Mouse (Mus musculus) midbrain, embryonic 13.5 days (tissue): ENCODE results near the gene Gm10226. TPM values are rescaled to one million over a fixed set of nuclear protein-coding genes. Genes with fewer than 3 reads are reported as not detected.
"Not testable (repeated sequence)": the region's sequence is repeated elsewhere in the genome, so short reads cannot be mapped to it uniquely, and the experiment has no call there.

Experiments used
- ATAC-seq: fragments of 200-750 bp; cut with Nextera tagmentation; 2 replicates; pipeline ENCODE4 v1.8.0; 2017; ENCODE audit warnings: mild to moderate bottlenecking, moderate TSS enrichment, moderate library complexity
- H3K27ac ChIP-seq: fragments of 300-500 bp; sonication (generic); 2 replicates; pipeline ENCODE4 v1.5.1; 2015; ENCODE audit warnings: inconsistent platforms, mild to moderate bottlenecking, moderate library complexity
- H3K27me3 ChIP-seq: fragments of 300-500 bp; sonication (generic); 2 replicates; pipeline ENCODE4 v1.6.1; 2015; ENCODE audit warnings: mild to moderate bottlenecking, inconsistent platforms
- H3K36me3 ChIP-seq: fragments of 300-500 bp; sonication (generic); 2 replicates; pipeline ENCODE4 v1.6.1; 2015; ENCODE audit warnings: mild to moderate bottlenecking, inconsistent platforms
- H3K4me1 ChIP-seq: fragments of 300-500 bp; sonication (generic); replicated peaks from 2 replicates; pipeline ENCODE4 v1.6.1; 2015; ENCODE audit warnings: inconsistent platforms
- H3K4me2 ChIP-seq: fragments of 300-500 bp; sonication (generic); replicated peaks from 2 replicates; pipeline ENCODE4 v1.6.1; 2015; ENCODE audit warnings: moderate library complexity, mild to moderate bottlenecking, inconsistent platforms
- H3K4me3 ChIP-seq: fragments of 300-500 bp; sonication (generic); replicated peaks from 2 replicates; pipeline ENCODE4 v1.5.1; 2015; ENCODE audit warnings: mild to moderate bottlenecking, inconsistent platforms
- H3K9ac ChIP-seq: fragments of 300-500 bp; sonication (generic); replicated peaks from 2 replicates; pipeline ENCODE4 v1.6.1; 2015; ENCODE audit warnings: mild to moderate bottlenecking, inconsistent platforms
- H3K9me3 ChIP-seq: fragments of 300-500 bp; sonication (generic); 2 replicates; pipeline ENCODE4 v1.6.1; 2016; ENCODE audit warnings: mild to moderate bottlenecking, inconsistent platforms
- WGBS: fragments of 180-500 bp; shearing (Covaris S2); methylation state at CpG from one replicate; pipeline ENCODE4 v1.1.7; 2015; 5-methylcytosine and 5-hydroxymethylcytosine counted together
- polyA plus RNA-seq: library from polyadenylated mRNA; unstranded; fragments of >200 nt; fragmentation: Nextera tagmentation; extraction: Ambion mirVana; gene quantifications from 2 replicates; pipeline ENCODE4 v1.2.1, GENCODE M21; 2015

The Gm10226 gene
- polyA plus RNA-seq: 18.5 and 23.8 TPM in 2 replicates

DNA sequence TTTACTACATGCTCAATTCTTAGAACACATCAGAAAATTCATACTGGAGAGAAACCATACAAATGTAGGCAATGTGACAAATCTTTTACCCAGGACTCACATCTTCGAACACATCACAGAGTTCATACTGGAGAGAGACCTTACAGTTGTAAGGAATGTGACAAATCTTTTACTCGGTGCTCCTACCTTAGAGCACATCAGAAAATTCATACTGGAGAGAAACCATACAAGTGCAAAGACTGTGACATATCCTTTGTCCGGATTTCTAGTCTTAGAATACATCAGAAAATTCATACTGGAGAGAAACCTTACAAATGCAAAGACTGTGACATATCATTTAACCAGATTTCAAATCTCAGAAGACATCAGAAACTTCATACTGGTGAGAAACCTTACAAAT, at the start of gene Gm10226:
Gm10226 (plus strand) TSS at position 301 of the 400 bp plus-strand sequence.
- H3K27me3 ChIP-seq: no peaks in the 10 kb centered on the region
- 96% methylated on average over 3 of the region's 3 CpGs for WGBS
- no peaks in the 10 kb centered on the region for H3K9me3 ChIP-seq
- no peak for ATAC-seq
- H3K4me1 ChIP-seq: no peaks in the 10 kb centered on the region
- H3K4me3 ChIP-seq: no peak within 1 kb of the TSS
- no peak within 1 kb of the TSS for H3K4me2 ChIP-seq
- no peak within 1 kb of the TSS for H3K9ac ChIP-seq
- no peak within 1 kb of the TSS for H3K27ac ChIP-seq
- peaks cover 45% of the 10 kb centered on the region for H3K36me3 ChIP-seq

DNA sequence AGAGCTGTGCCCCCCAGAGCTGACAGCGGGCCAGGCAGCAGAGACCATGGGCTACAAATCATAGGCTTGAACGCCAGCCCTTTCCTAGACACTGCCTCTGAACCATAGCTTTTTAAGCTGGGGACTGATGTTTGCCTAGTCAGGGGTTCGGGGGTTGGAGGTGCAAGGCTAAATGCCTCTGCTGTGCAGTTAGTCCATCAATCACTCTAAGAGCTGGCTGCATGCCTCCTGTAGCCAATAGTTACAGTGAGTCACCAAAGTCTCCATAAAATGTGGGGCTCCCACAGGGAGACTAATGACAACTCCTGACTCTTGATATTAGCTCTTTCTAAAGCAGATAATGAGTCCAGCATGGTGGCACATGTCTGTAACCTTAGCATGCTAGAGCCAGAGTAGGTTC, 42.9 kb upstream of the Gm10226 start:
- Histone ChIP-seq H3K4me3 (no peak overlapping the region), H3K4me1 (peaks cover 3% of the 10 kb centered on the region; the same call in 1 of the 2 replicates), H3K9ac (no peak overlapping the region), H3K9me3 (0 out of 2 replicates have a peak, but pooled peaks cover 4% of the 10 kb centered on the region), H3K36me3 (no peaks in the 10 kb centered on the region), H3K27ac (no peak overlapping the region), H3K4me2 (no peak overlapping the region), H3K27me3 (no peaks in the 10 kb centered on the region)
- no peak for ATAC-seq
- WGBS: 85% methylated on average over 3 of the region's 3 CpGs

DNA sequence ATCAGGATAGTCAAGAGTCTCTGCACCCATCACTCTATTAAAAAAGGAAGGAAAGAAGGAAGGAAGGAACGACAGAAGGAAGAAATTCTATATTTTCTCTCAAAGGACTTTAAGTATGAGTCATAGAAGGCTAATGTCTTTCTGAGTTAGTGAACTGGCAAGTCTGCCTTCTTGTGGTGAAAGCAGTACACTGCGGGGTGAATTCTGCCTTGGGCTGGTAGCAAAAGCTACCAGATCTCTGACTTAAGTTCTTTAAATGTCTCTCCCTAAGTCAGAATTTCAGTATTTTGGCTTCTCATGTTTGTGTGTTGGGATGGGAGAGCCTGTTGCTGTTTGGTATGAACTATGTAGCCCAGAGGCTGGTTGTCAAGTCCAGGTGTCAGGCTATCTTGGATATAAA, 41.7 kb upstream of the Gm10226 start:
- WGBS: 30% methylated on average over 2 of the region's 2 CpGs
- no peaks in the 10 kb centered on the region for H3K36me3 ChIP-seq
- peak overlapping the region; percentile 51 for H3K4me3 ChIP-seq
- H3K27ac ChIP-seq: peak overlapping the region; percentile 78
- peak; percentile 38; the same call in 1 of the 2 replicates for ATAC-seq
- peaks cover 3% of the 10 kb centered on the region; the same call in 1 of the 2 replicates for H3K4me1 ChIP-seq
- H3K9ac ChIP-seq: peak overlapping the region; percentile 59; the same call in 1 of the 2 replicates
- no peaks in the 10 kb centered on the region for H3K27me3 ChIP-seq
- 0 out of 2 replicates have a peak, but pooled peaks cover 4% of the 10 kb centered on the region for H3K9me3 ChIP-seq
- peak overlapping the region; percentile 57 for H3K4me2 ChIP-seq

DNA sequence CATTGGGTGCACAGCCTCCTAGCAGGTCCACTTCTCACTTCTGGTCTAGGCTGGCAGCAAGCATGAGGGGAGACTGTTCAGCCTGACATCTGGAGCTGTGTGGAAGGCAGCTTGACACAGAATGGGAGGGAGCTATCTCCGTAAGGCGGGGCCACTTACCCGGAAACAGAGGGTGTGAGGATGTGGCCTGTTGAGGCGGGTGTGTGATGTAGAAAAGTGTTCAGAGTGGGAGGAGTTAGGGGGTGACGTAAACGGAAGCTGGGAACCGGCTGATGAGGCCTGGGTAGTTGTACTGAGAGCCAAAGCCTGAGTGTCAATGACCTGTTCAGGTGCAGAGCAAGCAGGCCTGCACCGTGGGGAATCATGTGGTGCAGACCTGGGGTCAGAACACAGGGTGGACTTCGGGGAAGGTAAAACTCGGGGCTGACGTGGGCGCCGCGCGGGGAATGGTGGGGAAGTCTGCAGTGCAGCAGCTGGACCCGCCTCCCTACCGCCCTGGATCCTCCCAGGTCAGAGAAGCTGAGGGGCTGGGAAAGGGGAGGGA, 41.2 kb upstream of the Gm10226 start, which contains the start of gene Zfp983:
Zfp983 (plus strand) TSS at position 261 of the 544 bp plus-strand sequence.
- not testable (repeated sequence) for H3K9me3 ChIP-seq, H3K27me3 ChIP-seq, H3K36me3 ChIP-seq, H3K4me1 ChIP-seq
- H3K27ac ChIP-seq: peak within 1 kb of the TSS; percentile 78
- H3K4me2 ChIP-seq: peak within 1 kb of the TSS; percentile 57
- H3K4me3 ChIP-seq: peak within 1 kb of the TSS; percentile 51
- H3K9ac ChIP-seq: peak within 1 kb of the TSS; percentile 59
- 1% methylated on average over 17 of the region's 17 CpGs for WGBS
- ATAC-seq: peak; percentile 100

DNA sequence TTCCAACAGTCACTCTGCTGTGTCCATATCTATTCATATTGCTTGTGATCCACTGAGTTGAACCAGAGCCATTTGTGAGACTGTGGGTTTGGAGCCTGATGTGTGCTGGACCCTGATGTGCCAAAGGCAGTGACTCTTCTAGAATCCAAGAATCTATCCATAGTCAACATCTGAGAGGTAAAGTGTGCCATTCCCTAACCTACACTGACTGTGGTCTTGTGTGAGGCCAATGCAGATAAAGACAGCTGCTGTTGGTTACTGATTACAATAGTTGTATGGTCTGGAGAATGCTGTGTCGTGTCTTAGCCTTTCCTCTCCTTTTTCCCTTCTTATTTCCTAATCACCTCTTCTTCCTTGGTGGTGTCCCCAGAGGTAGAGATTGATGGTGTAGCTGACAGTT, 12.8 kb upstream of the Gm10226 start:
- not testable (repeated sequence) for H3K27ac ChIP-seq, H3K27me3 ChIP-seq, H3K9ac ChIP-seq, H3K36me3 ChIP-seq, ATAC-seq, H3K4me3 ChIP-seq, H3K4me2 ChIP-seq, H3K9me3 ChIP-seq
- WGBS: 24% methylated on average over 1 of the region's 1 CpGs
- H3K4me1 ChIP-seq: peaks cover 11% of the 10 kb centered on the region

DNA sequence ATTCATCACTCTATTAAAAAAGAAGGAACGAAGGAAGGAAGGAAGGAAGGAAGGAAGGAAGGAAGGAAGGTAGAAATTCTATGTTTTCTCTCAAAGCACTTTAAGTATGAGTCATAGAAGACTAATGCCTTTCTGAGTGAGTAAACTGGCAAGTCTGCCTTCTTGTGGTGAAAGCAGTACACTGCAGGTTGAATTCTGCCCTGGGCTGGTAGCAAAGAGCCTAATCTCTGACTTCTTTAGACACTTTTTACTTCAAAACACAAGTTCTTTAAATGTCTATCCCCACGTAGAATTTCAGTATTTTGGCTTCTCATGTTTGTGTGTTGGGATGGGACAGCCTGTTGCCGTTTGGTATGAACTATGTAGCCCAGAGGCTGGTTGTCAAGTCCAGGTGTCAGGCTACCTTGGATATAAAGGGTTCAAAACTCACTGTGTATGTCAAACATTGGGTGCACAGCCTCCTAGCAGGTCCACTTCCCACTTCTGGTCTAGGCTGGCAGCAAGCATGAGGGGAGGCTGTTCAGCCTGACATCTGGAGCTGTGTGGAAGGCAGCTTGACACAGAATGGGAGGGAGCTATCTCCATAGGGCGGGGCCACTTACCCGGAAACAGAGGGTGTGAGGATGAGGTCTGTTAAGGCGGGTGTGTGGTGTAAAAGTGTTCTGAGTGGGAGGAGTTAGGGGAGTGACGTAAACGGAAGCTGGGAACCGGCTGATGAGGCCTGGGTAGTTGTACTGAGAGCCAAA, 12.2 kb upstream of the Gm10226 start:
- peaks cover under 1% of the 10 kb centered on the region; the same call in 1 of the 2 replicates for H3K36me3 ChIP-seq
- WGBS: 5% methylated on average over 9 of the region's 9 CpGs
- peak overlapping the region; percentile 61 for H3K9ac ChIP-seq
- no peaks in the 10 kb centered on the region for H3K9me3 ChIP-seq
- H3K4me1 ChIP-seq: peaks cover 11% of the 10 kb centered on the region
- ATAC-seq: peak; percentile 100
- peak overlapping the region; percentile 52 for H3K4me2 ChIP-seq
- peak overlapping the region; percentile 48 for H3K4me3 ChIP-seq
- no peaks in the 10 kb centered on the region for H3K27me3 ChIP-seq
- H3K27ac ChIP-seq: peak overlapping the region; percentile 56

DNA sequence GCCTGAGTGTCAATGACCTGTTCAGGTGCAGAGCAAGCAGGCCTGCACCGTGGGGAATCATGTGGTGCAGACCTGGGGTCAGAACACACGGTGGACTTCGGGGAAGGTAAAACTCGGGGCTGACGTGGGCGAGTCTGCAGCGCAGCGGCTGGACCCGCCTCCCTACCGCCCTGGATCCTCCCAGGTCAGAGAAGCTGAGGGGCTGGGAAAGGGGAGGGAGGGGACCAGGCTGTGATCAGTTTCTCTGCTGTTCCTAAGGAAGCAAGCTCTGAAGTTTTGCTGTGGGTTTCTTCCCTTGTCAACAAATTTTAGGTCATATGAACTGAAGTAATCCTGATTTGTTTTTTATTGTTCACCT, 11.7 kb upstream of the Gm10226 start:
- Histone ChIP-seq H3K4me3 (peak overlapping the region; percentile 48), H3K27ac (0 out of 2 replicates have a peak overlapping the region, but pooled peaks have one; percentile 56), H3K4me1 (peaks cover 11% of the 10 kb centered on the region), H3K4me2 (peak overlapping the region; percentile 52), H3K9ac (peak overlapping the region; percentile 61)
- H3K9me3 ChIP-seq, H3K36me3 ChIP-seq, H3K27me3 ChIP-seq: not testable (repeated sequence)
- ATAC-seq: peak; percentile 93
- WGBS: under 1% methylated on average over 10 of the region's 10 CpGs

DNA sequence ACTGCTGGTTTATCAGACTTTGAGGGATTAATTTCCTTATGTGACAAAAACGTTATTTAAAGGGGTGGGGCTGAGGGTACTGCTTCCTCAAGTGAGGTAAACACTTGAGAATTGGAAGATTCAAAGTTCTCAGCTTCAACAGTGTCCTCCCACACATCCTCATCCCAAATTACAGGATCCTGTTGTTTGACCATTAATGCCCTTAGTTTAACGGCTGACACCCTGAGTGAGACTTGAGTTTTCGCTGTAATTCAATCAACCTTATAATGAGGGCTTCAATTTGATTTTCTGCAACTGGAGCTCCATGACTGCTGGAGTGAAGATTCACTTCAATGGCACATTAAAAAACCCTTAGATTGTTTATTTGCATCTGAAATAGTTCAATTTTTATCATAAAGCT, 1.7 kb downstream of the Gm10226 start:
- no peaks in the 10 kb centered on the region for H3K4me1 ChIP-seq
- H3K4me2 ChIP-seq: no peak overlapping the region
- H3K27me3 ChIP-seq: no peaks in the 10 kb centered on the region
- H3K9ac ChIP-seq: no peak overlapping the region
- no peak overlapping the region for H3K4me3 ChIP-seq
- WGBS: 84% methylated on average over 3 of the region's 3 CpGs
- ATAC-seq: no peak
- no peaks in the 10 kb centered on the region for H3K9me3 ChIP-seq
- peaks cover 42% of the 10 kb centered on the region for H3K36me3 ChIP-seq
- H3K27ac ChIP-seq: no peak overlapping the region

DNA sequence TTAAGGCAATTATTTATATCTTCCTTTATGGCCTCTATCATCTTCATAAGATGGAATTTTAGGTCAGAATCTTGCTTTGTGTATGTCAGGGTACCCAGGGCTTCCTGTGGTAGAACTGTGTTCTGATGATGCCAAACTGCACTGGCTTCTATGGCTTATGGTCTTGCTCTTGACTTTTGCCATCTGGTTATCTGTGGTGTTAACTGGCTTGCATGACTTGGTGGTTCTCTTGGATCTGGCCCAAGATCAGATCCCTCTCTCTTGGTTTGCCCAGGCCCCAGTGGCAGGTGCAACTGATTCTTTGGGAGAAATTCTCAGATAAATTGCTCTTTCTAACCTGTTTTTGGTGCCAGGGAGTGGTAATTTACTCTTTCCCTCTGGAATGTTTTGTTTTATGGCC, 4.4 kb downstream of the Gm10226 start:
- no peaks in the 10 kb centered on the region for H3K9me3 ChIP-seq
- H3K4me1 ChIP-seq: no peaks in the 10 kb centered on the region
- no peak overlapping the region for H3K9ac ChIP-seq
- H3K27me3 ChIP-seq: no peaks in the 10 kb centered on the region
- no peak overlapping the region for H3K4me3 ChIP-seq
- no peak for ATAC-seq
- peaks cover 21% of the 10 kb centered on the region for H3K36me3 ChIP-seq
- H3K4me2 ChIP-seq: no peak overlapping the region
- H3K27ac ChIP-seq: no peak overlapping the region

DNA sequence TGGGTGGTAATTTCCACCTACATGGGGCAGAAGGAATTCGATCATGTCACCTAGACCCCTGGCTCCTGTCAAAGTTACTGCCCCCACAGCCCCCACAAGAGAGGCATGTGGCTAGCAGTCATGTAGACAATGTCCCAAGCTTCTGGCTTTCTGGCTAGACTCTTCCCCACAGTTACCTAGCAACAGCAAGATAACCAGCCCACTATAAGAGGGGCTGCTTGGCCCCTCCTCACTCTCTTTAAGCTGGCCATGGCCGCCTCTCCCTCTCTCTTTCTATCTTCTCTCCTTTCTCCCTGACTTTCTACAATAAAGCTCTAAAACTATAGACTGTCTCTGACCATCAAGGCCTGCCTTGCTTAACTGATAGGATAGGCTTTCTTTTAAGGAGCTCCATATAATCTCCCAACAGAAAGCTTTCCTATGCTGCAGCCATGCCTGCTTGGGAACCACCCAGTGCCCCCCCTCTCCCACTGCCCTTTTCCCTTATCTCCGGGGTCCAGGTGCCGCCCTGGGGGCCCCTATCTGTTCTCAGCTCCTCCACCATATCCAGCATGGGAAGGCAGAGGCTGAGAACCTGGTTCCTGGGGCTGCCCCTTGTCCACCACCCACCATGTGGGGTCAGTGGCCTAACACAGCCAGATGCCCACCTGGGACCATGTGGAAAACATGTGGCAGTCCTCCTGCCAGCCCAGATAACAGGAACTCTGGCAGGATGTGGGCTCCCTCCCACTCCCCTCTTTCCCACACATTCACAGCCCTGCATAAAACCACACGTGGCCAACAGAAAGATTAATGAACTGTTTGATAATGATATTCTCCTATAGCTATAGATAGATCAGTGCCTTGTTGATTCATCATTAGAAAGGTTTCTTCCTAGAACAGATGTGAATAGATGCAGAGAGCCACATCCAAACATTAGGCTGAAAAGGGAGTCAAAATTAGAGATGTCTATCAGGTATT, 10.9 kb downstream of the Gm10226 start:
- Histone ChIP-seq H3K9ac (no peak overlapping the region), H3K4me2 (no peak overlapping the region), H3K27ac (no peak overlapping the region), H3K4me1 (0 out of 2 replicates have a peak, but pooled peaks cover 4% of the 10 kb centered on the region), H3K36me3 (no peaks in the 10 kb centered on the region), H3K9me3 (no peaks in the 10 kb centered on the region), H3K4me3 (no peak overlapping the region), H3K27me3 (no peaks in the 10 kb centered on the region)
- 43% methylated on average over 5 of the region's 5 CpGs for WGBS
- no peak for ATAC-seq

DNA sequence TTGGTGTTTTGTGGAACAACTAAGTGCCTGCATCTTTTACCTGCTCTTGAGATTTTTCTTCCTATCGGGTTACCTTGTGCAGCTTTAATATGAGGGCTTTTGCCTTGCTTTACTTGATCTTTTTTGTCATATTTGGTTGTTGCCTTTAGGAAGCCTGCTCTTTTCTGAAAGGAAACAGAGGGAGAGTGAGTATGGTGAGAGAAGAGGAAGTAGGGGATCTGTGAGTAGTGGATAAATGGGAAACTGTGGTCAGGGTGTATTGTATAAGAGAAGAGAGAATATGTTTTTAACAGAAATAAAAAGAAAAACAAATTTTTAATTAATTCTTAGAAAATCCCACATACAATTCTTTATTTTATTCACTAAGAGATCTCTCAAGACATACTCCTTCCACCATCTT, 11.8 kb downstream of the Gm10226 start:
- Histone ChIP-seq H3K9me3 (no peaks in the 10 kb centered on the region), H3K4me2 (no peak overlapping the region), H3K27ac (no peak overlapping the region), H3K4me3 (no peak overlapping the region), H3K9ac (no peak overlapping the region), H3K4me1 (peaks cover 7% of the 10 kb centered on the region), H3K27me3 (no peaks in the 10 kb centered on the region), H3K36me3 (no peaks in the 10 kb centered on the region)
- 91% methylated on average over 1 of the region's 1 CpGs for WGBS
- ATAC-seq: no peak
